Mouse (Mus musculus) thymus, adult 2 months (tissue): ENCODE results near the gene Gpx7.

ENCODE experiments used
- CTCF ChIP-seq: fragments of 200-500 bp; IDR thresholded peaks from 2 replicates; pipeline ENCODE4 v1.5.1; 2012; ENCODE audit warnings: mild to moderate bottlenecking, control low read depth, low read length, moderate library complexity, borderline replicate concordance; ENCODE audit not compliant: control insufficient read depth, poor library complexity, insufficient read depth; ENCODE audit errors: extremely low read depth
- POLR2A ChIP-seq: fragments of 200-500 bp; IDR thresholded peaks from 2 replicates; pipeline ENCODE4 v1.6.1; 2012; ENCODE audit warnings: mild to moderate bottlenecking, low read length, control low read depth, moderate library complexity; ENCODE audit not compliant: control insufficient read depth, poor library complexity, insufficient read depth; ENCODE audit errors: extremely low read depth

- TF ChIP-seq POLR2A (no peak), CTCF (no peak)
These were observed 860 bp upstream of the Gpx7 start for GRCm38 (mm10) chr4:108407621-108408020.
